Mouse (Mus musculus) T-helper 17 cell (primary cell): ENCODE results near the gene Synpo2.
"Not testable (repeated sequence)": the region's sequence is repeated elsewhere in the genome, so short reads cannot be mapped to it uniquely, and the experiment has no call there.

Source experiments
- in situ Hi-C, 2 experiments: fragments of 300-600 bp; cut with MboI, MseI; formaldehyde crosslinking; loops; 1 replicate in 1 of 2; 2 replicates in 1 of 2; pipeline ENCODE4 v1.15.1; 2025; ENCODE audit warnings: high pct_unique_total_duplicates in 2 of 2

Gene Synpo2

DNA sequence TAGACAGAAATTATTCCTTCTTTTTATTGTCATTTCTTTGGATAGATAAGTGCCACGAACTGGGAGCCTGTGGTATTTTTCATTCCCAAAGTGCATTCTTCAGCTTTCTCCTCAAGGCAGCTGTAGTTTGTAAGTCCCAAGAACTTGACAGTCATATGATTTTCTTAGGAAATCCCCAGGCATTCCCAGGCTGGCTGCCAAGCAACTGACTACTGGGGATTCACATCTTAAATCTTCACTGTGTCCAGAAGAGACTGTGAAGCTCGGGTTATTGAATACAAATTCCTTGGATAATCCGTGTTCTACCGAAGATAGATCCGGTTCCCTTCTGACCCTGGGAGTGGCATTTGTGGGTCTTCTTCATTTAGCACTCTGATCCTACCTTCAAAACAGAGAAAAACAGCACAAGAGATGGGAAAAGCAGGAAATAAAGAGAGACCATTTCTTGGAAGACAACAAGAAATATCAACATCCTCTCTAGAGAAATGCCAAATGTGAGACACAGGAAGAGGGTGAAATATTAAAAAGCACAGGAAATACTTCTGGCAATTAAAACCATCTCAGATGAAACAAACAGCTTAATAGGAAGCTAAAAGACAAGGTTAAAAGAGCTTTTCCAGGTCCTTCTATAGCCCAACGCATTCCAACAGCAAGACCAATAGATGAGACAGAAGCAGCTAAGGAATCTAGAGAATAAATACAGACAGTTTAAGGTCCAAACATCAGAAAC is 97.5 kb downstream of the Synpo2 start:
- in situ Hi-C loops = no loop called here

DNA sequence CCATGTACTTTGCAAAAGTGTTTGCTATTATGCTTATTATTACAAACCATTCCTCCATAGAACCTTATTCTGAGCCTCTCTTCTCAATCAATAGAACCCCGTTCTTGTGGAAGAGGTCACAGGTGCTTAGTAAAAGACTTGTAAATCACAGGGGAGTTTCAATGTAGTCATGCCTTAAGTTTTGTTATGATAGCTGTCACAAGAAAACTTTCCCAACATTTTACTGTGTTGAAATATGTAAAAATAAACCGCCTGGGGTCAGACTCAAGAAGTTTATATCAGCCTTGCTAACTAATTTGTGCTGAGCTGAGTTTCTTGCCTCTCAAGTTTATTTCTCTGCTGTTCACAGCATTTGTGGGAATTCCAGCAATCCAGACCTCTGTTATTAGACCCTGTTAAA is 103.8 kb downstream of the Synpo2 start:
- in situ Hi-C loops = no loop called here

DNA sequence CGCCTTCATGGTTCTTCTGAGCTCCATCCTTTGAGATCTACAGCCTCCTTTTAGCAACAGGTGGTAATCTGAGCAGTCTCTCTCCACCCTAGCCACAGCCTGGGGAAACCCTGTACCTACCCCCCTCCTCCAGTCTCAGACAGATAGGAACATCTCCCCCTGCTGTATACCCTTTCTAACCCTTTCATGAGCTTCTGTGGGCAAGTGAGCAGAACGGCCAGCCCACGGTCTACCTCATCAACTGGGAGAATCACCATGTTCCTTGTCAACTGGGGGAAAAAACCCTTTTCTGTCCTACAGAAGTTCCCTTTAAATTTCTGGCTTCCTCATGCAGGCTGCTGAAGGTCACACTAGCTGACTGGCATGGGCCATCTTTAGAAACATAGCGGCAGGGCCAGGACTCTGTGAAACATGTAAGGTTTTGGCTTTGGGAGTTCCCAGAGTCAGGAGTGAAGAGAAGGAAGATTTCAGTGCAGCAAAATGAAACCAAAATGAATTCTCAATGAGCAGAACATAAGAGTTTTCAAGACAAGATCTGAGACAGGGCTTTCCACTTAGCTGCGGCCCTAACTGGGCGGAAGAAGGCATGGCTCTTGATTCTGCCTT is 104.7 kb downstream of the Synpo2 start:
- in situ Hi-C loops = no loop called here

DNA sequence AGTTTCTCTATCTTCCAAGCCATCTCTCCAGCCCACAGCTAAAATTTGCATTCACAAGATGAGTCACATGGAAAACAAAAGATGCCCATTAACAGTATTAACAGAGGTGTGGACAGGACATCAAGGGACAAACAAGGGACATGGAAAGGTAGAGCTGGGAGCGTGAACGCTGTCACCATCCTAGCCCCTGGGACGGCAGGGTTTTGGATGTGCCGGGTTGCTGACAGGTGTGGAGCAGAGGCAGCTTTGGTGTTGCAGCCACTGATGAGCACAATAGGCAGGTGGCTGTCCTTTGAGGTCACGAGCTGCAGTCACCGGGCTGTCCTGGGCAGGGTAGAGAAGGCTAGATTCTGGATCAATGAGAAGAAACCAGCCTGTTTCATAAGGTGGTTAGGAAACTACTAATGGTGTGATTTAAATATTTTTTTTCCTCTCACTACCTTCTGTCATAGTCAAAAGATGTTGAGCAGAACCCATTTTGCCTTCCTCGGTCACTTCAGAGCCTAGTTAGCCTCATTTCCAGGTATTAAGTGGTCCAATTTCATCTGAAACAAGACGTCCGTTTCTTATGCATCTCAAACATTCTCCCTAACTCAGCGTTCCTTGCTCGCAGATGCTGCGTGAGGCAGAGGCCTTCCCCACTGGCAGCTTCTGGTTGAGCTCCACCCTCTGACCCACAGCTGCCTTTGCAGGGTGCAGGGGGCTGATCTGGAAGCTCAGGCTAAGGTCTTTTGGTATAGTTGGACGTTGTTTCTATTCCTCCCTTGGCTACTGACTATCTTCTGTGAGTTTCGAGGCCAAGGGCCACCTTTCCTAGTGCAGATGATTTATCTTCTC is 105.4 kb downstream of the Synpo2 start:
- in situ Hi-C loops = no loop called here

DNA sequence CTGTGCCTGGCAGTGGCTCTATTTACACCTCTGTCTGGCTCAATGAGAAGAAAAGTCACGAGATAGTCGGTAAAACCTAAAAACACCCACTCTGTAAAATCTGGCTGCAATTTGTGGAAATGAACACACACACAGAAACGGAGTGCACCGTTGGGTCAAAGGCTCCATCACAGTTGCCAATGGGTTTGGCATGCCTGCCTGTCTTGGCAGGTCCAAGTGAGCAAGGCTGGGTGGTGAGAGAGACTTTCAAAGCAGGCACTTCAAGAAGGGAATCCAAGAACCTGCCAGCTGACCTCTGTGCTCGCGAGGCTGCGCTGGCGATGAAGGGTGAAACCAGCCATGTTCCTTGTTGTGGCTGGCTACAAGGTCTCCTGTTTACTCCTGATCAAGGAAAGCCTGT is 107.2 kb downstream of the Synpo2 start:
- in situ Hi-C loops = no loop called here

DNA sequence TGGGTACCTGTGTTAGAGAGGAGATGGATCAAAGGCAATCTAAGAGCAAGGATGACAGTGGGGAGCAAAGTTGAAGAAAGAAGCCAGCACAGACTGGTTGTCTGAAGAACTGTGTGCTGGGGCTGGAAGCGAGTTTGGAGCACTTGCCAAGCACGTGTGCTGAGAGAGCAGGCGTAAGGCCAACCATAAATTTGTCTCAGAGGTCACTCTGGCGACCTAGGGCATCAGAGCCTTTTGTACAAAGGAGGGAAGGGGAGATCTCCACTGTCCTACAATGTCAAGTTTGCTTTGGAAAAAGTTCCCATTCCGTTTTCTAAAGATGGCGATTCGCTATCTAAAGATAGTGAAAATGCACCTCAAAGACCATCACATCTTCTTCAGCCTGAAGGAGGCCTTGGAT is 107.9 kb downstream of the Synpo2 start:
- in situ Hi-C loops = no loop called here

DNA sequence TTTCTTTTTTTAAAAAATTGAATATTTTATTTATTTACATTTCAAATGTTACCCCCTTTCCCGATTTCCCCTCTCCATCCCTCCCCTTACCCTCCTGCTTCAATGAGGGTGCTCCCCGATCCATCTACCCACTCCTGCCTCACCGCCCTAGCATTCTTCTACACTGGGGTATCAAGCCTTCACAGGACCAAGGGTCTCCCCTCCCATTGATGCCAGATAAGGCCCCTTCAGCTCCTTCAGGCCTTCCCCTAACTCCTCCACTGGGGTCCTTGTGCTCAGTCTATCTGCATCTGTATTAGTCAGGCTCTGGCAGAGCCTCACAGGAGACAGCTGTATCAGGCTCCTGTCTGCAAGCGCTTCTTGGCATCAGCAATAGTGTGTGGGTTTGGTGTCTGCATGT is 109.2 kb downstream of the Synpo2 start:
- in situ Hi-C loops = not testable (repeated sequence)

DNA sequence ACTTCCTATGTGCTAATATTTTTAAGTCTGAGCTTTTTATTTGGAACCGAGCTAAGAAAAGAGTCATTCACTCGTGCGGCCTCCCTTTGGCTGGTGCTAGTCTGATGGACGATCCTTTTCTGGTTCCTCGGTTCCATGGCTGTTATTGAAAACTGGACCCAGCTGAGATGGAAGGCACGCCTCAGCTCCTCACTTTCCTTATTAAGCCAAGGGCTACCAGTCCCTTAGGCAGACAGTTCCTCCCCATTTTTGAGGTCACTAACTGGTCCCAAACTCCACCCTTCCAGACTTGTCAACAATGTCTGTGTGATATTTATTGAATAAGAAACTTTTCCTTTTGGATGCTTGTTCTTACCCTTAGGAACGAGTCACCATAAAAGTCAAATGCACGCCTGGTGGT is 112.1 kb downstream of the Synpo2 start:
- in situ Hi-C loops = no loop called here

DNA sequence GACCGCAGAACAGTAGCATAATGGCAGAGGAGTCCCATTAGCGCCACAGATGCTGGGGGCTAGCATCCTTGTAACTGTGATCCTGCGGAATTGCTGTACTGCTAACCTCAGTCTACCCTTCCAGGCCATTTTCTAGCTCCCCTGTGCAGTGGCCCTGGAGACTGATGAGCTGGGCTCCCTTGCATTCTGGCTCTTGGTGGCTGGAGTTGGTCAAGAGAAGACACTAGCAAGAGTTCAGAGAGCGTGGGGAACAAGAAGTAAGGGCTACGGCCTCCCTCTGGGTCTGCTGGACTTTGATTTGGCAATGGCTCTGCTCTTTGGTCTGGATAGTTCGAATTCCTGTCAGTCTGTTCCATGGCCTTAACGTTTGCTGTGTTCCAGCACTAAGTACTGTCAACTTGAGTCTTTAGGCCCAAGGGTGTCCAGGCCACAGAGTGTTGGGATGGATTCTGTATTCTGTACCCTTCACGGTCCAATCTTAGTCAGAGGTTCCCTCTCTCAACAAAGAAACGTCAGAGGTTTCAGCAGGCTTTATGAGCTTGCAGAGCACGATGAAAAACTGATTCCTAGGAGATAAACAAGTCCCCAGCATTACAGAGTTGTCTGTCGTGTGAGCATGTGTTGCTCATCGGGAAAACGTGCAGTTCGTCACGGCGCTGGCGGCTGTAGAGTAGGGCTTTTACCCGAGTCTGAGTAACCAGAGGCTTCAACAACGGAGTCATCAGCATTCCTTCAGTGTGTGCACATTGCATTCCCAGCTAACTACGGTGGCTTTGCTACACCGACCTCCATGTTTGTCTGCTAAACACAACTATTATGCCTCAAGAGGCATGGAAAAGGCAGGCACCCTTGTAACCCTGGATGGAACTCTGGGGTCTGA is 113.6 kb downstream of the Synpo2 start:
- in situ Hi-C loops = no loop called here

DNA sequence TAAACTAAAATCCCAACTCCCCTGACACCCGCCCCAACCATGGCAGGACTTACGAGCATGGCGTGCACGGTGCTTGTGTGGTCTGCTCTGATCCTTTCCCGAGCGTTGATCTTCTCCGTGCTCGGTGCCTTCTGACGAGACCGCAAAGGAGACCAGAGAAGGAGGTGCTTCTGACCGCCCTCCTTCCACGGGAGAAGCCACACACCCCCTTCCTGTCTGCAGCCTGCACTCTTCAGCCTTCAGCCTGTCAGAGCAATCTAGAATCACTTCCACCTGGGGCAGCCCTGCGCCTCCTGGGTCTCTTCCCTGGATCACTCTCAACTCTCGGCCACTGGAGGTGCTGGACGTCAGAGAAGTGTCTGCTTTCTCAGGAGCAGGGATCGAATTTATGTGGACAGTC is 119.0 kb downstream of the Synpo2 start:
- in situ Hi-C loops = no loop called here

DNA sequence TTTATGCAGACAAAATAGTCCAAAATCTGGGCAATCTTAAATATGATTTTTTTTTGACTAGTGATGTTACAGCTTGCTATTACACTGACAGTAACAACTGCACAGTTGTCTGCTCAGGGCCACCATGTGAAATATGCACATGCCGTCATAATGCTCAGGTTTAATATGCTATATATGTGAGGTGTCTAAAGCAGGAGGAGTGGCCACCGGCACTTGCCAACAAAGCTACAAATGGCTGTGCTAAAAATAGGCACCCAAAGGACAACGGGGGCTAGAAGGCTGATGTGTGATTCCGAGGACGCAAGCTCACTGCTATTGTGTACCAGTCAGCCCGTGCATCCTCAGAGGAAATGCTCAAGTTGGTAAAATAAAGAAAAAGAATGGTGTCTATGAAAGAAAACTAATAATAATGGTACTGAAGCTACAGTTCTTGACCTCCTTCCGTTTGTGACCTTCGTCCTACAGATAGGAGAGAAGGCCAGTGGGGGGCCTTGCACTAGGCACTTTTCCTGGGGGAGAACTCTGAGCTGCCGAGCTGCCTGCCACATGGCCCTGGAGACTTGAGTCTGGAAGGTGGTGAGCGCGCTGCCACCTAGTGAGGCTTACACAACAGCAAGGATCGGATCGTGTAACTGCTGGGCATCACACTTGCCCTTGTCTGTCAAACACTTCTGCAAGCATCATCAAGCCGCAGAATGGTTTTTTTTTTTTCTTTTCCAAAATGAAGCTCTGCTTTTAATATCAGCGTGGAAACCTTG is 120.0 kb downstream of the Synpo2 start:
- in situ Hi-C loops = no loop called here

DNA sequence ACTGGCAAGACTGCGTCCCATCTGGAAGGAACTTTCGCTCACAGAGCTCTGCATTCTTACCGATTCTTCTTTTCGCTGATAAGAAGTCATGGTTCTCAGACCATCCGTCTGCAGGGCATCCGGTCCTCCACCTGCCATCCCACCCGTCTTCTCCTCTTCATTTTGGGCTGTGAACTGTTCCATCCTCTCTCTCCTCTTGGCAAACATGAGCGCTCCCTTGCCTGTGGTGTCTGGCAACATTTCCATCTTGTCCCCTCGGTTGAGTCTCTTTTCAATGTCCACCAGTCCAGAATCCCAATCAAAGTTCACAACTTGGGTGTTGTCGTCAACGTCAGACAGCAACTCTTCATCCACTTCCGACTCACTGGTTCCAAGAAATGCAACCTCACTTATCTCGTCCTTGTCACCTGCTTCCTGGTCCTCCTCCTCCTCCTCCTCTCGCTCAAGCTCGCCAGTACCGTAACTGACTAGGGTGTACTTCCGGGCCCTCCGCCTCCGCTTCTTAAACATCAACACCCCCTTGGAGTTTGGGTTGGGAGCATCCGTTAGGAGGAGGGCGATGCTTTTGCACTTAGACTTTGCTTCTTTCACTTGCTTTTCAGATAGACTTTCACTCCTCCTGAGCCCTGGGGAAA is 121.8 kb downstream of the Synpo2 start:
- in situ Hi-C loops = no loop called here

DNA sequence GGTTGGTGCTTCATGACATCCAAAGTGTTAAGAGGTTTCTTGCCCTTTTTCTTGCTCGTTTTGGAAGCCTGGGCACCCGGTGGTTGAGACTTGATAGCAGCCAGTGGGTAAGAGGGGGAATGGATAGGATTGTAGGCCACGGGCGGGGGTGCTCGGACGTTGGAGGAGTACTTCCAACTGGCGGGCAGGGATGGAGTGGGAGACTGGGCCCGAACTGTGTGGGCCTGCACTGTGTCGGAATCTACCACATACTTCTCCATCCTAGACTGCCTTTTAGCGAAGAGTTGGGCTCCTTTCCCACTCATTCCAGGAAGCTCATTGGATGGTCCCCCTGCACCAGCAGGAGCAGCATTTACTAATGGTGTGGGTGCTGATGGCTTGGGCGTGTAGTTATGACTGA is 123.2 kb downstream of the Synpo2 start:
- in situ Hi-C loops = no loop called here

DNA sequence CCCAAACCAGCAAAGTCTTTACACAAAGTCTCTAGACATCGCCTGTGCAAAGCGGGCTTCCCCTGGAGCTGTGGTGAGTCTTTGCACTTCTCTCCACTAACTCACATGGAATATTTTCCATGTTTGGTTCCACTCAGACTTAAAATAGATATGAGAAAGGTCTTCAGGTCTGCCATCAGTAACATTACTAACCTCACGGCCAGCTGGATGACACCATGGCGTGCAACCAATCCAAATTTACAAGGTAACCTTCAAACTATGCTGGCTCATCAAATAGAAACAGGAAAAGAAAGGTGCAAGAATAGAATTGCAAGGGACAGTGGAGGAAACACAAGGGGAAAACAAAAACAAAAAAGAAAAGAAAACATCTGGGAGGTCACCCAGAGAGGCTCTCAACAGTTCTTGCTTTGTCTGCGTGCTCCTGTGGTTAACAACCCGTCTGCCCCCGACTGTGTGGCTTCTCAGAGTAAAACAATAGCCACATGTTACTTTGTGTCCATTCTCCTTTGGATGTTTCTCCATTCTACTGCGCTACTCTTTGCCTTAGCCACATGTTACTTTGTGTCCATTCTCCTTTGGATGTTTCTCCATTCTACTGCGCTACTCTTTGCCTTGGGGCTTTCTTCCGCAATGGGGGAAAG is 124.8 kb downstream of the Synpo2 start:
- in situ Hi-C loops = no loop called here

DNA sequence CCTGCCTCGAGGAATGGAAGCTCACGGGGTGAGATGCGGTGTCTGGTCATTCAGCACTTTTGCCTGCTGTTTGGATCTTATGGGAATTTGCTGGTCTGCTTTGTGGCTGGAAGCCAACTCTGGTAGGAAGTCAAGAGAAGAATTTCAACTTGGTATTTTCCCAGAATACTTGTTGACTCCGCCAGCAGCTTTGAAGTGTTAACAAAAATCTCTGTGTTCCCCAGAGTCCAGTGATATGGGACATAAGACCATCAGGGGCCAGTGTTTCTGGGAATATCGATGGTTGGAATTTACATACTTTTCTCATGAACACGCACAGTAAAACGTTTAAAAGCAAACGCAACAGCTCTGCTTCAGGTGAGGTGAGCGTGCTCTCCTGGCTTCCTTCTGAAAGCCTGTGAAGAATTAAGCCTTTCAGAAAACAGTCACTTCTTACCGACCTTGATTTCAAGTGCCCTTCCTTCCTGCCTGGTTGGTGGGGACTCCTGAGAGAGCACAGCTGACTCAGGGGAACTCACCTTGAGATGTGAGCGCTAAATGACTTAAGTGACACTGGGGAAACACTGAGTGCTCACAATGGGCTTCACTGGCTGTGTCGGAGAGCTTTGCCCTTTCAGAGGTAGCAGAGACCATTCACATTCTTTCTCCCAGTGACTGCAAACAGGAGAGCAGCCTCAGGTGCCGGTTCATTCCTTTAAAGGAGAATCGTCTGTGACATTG is 128.0 kb downstream of the Synpo2 start:
- in situ Hi-C loops = loop anchor here in 1 of 2 experiments (5.0 kb wide), 1 partner anchor 176 kb away; no protein-coding TSS in a partner anchor

DNA sequence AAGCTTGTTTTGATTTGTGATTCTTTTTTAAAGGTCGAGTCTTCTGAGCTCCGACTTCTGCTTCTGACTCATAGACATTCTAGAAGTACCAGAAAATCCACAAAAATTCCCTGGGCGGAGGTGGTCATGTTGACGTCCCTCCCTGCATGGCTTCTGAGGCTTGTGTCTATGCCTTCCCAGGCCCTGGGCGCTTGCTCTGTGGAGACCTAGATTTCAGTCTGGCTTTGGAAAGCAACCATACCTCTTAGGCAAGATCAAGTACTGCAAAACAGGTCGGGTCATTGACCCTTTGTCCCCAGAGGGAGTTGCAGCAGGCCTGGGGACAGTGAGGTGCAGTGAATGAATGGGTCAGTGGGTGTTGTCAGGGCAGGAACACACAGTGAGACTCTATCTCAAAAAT is 131.6 kb downstream of the Synpo2 start:
- in situ Hi-C loops = loop anchor here (5.0 kb wide), 2 partner anchors 112 to 167 kb away; no protein-coding TSS in a partner anchor

DNA sequence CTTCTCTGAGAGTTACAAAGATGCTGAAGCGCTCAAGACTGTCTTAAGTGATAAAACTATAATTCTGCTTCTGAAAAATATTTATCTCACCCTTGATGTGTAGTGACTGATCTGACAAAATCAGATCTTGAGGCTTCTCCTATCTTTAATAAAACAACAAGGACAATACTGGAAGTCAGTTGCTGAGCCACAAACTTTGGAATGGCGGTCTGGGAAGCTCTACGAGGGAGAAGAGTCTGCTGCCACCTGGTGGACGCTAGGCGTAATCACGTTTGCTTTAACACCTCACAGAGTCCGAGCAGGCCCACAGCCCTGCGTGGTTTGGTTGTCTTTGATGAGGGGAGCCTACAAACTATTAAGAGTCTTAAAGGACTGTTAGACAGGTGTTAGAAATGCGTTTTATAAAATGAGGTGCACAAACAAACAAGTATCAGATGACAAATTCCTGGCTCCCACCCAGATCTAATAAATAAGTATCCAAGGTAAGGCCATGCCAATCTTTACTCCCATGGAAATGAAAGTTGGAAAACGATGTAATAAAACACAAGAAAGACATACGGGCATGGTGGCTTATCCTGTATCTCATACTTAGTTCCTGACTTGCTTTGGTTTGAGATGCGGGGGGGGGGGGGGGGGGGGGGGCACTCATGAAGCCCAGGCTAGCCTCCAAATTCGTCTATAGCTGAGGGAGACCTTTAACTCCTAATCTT is 132.6 kb downstream of the Synpo2 start:
- in situ Hi-C loops = loop anchor here (5.0 kb wide), 2 partner anchors 111 to 166 kb away; no protein-coding TSS in a partner anchor

DNA sequence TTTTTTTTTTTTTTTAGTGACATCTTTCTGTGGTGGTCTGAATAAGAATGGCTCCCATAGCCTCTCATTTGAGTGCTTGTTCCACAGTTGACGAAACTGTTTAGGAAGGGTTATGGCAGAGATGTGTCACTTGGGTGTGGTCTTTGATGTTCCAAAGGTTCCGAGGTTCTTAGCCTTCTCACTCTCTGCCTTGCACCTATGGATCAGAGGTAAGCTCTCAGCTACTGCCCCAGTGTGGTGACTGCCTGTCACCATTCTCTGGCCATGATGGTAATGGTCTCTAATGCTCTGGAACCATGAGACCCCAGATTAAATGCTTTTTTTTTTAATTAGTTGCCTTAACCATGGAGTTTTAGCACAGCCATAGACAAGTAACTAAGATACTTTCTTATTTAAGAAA is 134.2 kb downstream of the Synpo2 start:
- in situ Hi-C loops = loop anchor here (5.0 kb wide), 2 partner anchors 109 to 164 kb away; no protein-coding TSS in a partner anchor
